Mouse (Mus musculus) megakaryocyte, embryonic 14.5 days (primary cell): Measurements from ENCODE around the gene Rtp1.

Experiments used
- FLI1 ChIP-seq: IDR thresholded peaks from 2 replicates; pipeline ENCODE4 v1.6.1; 2012; ENCODE audit warnings: low read length, inconsistent platforms, mixed read lengths
- GATA1 ChIP-seq: IDR thresholded peaks from 3 replicates; pipeline ENCODE4 v1.6.1; 2012; ENCODE audit warnings: mixed read lengths, low read length, inconsistent platforms, borderline replicate concordance

- TF ChIP-seq GATA1 (no peak), FLI1 (no peak)
Measured at GRCm38 (mm10) chr16:23483292-23483691, 54.4 kb downstream of the Rtp1 start.
